Mouse (Mus musculus) frontal cortex, adult (tissue): ENCODE measurements at regions not wholly inside any gene's neighbourhood (a gene's known extent, or its start where the extent isn't known, plus 50 kb on each side); places are given as distances from the start of the nearest gene placed in this dataset.
A peak's percentile ranks its signal among the peaks of the same experiment; 100 is the strongest.

Experiments
- ATAC-seq: cut with Nextera tagmentation; 2 replicates; pipeline ENCODE4 v1.9.2; 2017; ENCODE audit warnings: mild to moderate bottlenecking, moderate library complexity, mixed read lengths; ENCODE audit not compliant: low TSS enrichment

DNA sequence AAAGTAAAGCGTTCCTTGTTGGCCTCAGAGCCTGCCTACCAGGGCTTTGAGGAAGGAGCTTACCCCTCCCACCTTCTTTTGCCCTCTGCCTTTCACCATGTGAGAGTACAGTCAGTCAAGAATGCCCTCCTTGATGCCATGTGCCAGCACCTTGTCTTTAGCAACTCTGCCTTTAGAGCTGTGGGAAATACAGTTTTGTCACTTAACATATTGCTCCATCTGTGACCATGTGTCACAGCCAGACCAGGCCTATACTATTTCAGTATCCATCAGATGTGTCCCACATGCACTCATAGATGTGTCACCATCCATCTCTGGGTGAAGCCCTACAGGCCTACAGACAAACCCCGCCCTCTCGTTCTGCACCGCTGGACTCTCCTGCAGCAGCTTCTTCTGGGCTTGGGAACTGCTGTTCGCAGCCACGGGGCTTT lies 355.9 kb downstream of the Agtpbp1 start:
- ATAC-seq = no peak

DNA sequence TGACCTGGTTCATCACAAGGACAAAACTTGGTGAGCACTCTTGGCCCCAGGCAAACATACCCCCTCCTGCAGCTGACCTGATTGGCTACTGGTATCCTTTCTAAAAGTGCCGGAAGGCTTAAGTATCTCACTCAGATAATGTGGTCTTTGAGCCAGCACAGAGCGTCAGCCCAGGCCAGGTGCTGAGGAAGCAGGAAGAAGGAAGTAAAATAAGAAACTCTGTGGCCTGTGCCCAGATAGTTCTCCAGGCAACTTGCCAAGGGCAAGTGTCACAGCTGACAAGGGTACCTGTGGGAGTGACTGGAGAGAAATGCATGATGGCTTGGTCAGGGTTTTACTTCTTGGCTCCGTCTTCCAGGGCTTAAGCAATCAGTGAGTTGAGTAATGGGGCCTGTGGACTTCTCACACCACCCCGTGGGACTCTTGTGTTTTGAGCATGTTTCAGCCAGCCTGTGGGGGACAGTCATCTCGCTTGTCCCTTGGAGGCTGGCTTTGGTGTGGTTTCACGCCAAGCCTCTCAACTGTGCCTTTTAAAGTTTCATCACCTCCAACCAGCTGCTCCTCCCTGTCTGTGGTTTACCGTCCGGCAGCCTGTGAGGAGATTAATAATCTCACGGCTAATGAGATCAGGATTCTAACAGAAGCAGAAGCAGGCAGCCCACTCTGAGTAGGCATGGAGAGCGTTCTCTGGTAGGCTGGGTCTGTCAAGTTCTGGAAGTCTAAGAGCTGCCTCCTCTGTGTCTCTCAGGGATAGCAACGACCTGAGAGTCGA lies 356.8 kb downstream of the Agtpbp1 start:
- no peak for ATAC-seq

DNA sequence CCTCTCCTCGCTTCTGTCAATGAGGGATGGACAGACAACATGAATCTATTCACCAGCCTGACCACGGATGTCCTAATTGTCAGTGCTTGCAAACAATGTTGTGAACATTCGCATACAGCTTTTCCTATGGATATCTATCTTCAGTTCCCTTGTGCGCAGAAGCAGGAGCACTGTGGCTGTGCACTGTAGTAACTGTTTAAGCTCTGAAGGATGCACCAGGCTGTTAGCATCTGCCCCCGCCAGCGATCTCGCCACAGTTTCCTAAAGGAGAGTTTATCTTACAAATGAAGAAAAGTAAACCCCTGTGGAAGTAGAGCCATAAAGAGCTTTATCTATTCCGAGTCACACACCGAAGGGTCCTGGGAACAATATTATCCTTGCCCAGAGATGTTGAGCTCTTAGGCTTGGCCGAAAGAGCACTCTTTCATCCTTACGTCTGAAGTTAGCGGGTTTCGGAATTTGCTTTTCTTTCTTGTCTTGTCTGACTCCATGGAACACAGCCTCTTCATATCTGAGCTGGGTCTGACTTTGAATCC lies 357.4 kb downstream of the Agtpbp1 start:
- ATAC-seq = peak; percentile 47; the same call in 1 of the 2 replicates

DNA sequence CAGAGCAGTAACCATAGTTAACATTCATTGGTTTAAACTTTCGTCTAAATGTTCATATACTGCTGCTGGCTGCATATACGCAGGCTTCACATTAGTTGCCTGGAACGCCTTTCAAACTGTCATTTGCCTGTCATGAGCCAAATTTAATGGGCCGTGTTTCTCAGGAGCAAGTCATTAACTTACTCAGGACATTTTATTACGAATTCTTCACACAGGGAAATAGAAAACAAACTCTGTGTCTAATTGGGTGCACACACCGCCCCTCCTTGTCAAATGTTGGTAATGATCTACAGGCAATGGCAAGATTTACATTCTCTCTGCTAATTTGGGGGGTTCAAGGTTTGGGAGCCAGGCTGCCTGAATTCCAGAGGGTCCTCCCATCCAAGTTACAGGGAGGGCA lies 364.4 kb downstream of the Agtpbp1 start:
- no peak for ATAC-seq

DNA sequence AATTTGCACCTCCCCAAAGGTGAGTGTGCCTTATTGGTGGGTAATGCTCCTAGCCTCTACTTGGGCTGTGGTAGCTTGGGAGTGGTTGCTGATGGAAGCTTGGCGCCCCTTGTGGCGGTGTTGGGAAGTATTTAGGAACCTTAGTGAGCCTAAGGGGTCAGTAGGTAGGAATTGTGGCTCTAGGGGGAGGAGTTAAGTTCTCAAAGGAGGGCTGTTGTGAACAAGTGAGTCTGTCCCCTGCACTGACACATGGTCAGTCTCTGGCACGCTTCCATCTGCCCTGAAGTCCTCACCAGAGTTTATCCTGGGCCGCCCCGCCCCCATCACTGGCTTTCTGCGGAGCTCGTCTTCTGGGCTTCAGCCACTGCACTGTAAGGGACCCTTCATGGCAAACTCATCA lies 364.9 kb downstream of the Agtpbp1 start:
- no peak for ATAC-seq

DNA sequence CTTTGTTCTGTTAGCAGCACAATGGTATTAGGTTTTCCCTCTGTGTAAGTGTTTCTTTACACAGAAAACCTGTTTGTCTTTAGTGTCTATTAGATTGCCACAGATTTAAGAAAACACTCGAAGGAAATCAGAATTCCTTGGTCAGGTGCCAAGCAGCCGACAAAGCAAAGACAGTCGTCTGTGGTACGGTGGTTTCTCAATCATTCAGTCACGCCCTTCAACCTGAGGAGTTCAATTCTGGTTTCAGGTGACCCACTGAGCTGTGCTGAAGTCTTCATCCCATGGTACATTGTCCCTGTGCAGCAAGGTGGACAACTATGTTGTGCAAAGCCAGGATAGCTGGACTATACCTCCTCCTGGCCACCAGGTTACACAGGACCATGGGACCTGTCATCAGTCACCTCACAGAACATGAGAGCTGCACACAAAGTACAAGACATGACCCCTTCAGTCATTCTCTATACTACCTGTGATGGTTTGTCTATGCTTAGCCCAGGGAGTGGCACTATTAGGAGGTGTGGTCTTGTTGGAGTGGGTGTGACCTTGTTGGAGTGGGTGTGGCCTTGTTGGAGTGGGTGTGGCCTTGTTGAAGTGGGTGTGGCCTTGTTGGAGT lies 368.2 kb downstream of the Agtpbp1 start:
- ATAC-seq = no peak

DNA sequence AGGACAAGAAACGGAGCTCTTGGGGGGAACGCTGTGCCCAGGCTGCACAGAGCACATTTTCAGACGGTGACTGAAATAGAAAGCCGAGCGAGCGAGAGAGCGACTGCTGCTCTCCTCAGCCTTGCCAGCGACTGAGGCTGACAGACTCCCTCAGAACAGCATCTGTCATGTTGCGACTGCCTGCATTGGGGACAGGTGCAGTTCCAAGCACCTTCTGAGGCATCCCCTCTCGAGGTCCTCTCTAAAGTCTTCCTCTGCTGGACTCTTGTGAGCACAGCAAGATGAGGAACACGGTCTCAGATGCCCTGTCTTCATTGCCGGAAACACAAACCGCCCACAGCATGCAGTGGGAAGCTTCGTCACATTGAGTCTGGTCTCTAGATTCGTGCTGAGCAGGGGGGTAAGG lies 372.7 kb downstream of the Agtpbp1 start:
- peak; percentile 94 for ATAC-seq

DNA sequence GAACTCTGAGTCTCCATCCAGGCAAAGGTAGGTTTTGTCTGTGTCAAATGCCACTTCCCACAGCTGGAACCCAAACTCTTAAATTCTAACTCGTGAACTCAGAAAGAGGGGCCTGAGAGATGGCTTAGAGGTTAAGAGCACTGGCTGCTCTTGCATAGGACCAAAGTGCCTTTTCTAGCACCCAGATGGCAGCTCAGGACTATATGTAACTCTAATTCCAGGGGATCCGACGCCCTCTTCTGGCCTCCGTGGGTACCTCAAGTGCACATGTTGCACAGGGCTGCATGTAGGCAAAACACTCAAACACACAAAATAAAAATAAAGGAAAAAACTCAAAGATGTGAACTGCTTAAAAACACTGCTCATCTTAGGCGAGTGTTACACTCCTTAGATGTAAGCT lies 374.2 kb downstream of the Agtpbp1 start:
- ATAC-seq = no peak

DNA sequence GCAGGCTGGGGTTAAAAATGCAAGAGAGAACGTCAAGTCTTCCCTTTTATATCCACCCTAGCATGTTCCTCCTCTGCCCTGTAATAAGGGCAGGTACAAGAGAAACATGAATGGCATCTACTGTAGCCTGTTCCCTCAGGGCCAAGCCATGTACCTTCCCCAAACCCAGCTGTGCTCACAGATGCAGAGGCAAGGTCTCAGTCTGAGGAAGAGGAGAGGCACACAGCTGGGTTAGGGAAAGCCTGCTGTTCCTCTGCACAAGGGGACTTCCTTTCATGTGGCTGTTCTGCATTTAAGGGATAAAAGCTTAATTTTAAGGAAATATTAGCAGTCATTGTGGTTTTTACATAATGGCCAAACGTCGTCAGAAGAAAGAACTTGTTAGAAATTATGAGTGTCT lies 378.8 kb downstream of the Agtpbp1 start:
- ATAC-seq = no peak

DNA sequence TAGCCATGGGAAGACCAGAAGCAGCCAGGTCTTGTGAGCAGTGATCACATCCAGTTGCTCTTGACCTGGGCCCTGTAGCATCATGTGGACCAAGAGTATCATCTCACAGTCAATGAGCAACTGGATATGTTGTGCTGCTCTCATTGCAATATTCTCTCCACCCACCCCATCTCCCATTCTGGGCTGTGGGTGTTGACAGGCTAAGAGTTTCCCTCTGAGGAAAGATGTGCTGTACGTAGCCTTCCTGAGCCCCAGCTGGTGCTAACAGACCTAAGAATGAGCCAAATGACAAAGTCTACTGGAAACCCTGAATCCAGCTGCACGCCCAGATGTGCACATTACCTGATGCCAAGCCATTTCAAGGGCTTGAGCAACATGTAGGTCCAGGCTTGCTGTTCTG lies 380.5 kb downstream of the Agtpbp1 start:
- peak; percentile 74 for ATAC-seq

DNA sequence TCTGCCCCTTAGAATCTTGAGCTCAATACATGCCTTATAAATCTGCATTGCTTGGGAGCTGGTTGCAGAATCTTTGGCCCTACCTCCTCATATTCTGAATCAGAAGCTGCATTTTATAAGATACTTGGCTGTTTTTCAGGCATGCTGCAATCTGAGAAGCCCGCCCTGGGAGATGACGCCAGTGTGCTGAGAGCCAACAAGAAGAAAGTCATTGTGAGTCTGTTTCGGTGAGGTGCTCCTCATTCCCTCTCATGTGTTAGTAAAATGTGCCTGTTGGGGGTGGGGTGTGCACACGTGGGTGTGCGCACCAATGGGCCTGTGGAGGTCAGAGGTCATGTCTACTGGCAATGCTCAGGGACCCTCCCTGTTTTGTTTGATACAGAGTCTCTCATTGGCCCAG lies 388.7 kb downstream of the Agtpbp1 start:
- no peak for ATAC-seq

DNA sequence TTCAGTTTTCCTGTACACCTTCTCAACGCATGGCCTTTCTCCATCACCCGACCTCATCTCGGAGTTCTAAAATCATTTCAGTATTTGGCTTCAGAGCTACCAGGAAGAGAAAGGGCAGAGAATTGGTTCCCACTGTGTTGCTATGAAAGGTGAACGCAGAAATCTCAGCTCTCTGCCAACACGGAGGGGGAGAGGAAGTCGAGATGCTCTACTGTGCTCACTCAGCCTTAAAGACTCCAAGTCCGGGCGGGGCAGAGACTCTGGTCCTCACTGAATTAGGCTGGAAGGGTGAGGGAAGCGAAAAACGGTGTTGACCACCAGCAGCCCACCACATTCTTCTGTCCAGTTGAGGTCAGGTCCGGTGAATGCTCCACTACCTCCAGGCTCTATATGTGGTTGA lies 382.1 kb downstream of the Ntrk2 start:
- no peak for ATAC-seq
